Mouse (Mus musculus) kidney, postnatal 4 days (tissue): Measurements from ENCODE around the gene Nmnat2.
"Not testable (repeated sequence)": the region's sequence is repeated elsewhere in the genome, so short reads cannot be mapped to it uniquely, and the experiment has no call there.

Experiments used
- DNase-seq, 2 experiments: peaks; one replicate each; pipeline ENCODE4 v3.0.0; 2021; ENCODE audit warnings: mixed read lengths in 2 of 2

Gene Nmnat2

DNA sequence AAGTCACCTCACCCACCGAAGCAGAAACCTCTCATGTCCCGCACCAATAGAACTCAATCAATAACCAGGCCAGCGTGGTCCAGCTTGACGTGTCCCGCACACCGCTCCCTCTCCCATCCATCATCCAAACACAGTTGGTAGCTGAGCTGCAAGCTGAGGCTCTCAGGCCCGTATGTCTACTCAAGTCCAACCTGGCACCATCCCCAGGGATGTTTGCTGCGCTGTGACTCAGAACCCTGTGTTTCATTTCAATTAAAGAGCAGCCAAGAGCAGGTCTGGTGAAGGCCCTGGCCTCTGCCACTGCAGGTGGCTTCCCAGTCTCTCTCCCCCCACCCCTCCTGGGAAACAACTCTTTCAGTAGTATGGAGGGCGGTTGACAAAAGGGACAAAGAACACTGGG, 104.8 kb downstream of the Nmnat2 start:
- DNase-seq: no peak

DNA sequence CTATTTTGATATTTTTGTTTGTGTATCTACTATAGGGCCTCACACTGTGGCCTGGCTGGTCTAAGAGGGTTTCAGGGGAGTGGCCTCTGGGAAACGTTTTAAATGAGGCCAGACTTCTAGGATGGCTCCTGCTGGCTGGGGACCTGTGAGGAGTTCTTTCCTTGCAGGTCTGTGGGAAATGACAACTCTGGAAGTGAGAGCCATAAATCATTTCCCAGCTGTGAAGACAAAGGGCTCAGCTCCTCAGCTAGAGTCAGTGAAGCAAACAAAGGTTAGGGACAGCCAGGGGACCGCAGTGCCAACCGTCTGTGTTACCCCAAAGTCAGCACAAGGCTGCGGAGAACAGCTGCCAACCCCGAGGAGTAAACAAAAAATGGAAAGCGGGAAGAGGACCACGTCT, 107.8 kb downstream of the Nmnat2 start:
- no peak for DNase-seq

DNA sequence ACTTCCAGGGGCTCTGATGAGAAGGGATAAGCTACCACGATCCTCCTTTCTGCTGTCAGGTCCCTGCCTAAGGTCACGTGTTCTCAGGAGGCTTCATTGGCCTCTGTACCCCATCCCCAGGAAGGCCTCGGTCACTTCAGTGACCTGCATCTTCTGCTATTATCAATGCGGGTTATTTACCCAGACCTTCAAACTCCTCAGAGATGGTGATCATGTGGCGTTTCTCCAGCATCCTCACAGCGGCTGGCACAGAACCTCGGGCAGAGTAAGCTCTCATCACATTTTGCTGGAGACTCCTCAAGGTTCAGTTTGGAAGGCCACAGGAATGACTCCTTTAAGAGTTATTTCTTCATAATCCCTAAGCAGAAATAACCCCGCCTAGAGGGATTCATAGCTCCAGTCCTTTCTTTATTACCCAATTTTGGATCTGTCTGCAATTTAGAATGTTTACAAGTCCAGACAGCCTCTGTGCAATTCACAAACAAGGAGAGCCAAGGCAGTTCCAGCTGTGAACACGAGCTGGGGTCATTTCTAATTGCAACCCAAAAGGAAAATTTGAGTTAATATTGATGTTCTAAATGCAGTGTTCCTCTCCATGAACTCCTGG, 110.1 kb downstream of the Nmnat2 start:
- DNase-seq: no peak

DNA sequence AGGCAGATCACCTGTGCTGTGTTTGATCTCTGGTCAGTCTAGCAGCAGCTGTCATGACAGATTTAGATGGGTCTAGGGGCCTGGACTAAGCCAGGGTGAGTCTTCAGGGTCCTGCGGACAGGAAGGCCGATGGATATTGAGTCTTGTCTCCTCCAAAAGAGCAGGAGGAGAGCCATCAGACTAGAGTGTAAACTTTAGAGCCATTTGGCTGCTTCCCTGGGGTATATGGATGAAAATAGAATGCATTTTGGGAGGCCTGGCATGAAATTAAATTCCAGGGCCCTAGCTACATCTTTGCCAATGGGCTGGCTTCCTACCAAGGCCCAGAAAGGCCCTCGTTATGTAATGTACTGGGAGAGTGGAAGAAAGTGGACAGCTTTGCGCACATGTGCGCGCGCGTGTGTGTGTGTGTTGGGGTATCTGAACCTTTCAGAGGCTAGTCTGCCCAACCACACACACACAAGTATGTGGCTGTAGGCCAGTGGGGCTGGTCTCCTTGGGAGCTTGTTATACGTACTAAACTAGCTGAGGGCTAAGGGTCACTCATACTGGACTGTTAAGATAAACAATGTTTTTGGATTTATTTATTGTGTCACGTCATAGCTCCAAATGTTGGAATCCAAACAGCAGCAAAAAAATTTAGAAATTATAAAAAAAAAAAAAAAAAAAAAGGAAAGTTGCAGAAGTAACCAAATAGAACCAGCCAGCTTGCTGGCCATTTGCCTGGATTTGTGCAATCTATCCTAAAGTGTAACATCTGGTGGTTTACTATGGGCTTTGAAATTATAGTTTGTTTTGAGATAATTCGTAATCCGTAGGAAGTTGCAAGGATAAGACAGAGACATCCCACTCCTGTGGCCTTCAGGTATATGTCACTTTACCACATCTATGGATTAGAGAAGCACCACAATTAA, 110.9 kb downstream of the Nmnat2 start:
- peak; percentile 66 to 74 for DNase-seq

DNA sequence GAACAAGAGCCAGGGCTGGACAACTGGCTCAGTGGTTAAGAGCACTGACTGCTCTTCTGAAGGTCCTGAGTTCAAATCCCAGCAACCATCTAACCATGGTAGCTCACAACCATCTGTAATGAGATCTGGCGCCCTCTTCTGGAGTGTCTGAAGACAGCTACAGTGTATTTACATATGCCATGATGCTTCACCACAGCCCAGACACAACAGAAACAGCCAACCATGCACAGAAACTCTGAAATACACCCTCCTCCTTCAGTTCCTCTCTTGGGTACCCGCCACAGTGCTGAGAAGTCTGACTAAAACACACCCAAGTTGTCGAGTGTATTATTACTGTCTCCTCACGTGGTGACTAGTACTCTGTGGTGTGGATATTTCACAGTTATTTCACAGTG, 111.6 kb downstream of the Nmnat2 start:
- no peak for DNase-seq

DNA sequence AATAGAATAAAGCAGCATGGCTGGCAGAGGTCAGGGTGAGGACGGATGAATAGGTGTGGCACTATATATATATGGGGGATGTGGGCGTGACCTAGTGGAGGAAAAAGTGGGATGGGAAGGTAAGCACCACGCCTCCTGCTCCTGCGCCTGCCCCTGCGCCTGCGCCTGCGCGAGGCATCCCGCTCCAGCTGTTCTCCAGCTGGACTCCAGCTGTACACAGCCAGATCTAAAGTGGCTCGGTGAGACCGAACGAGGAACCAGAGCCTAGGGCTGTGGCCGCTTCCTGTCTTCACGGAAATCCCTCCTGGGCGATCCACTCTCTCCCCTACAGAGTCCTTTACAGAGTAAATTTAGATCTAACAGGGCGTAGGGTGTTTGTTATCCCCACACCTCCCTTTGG, 116.8 kb downstream of the Nmnat2 start:
- DNase-seq: peak in 1 of 2 experiments; percentile 33

DNA sequence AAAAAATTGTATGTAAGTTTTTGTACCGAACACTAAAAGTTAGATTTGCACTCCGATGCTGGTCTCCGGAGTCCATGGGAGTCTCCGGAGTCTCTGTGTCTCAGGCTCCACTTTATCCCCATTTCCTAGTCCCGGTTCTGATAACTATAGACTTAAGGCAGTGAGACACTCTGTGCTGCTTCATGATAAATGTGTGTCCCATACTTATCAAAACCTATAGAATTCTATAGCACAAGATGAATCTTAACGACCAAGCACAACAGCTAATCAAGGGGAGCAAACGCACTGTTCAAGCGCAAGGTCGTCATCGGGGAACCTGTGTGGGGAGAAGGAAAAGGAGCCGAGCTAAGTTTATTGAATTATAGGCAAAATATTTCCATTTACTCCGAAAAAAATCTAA, 117.2 kb downstream of the Nmnat2 start:
- DNase-seq: no peak

DNA sequence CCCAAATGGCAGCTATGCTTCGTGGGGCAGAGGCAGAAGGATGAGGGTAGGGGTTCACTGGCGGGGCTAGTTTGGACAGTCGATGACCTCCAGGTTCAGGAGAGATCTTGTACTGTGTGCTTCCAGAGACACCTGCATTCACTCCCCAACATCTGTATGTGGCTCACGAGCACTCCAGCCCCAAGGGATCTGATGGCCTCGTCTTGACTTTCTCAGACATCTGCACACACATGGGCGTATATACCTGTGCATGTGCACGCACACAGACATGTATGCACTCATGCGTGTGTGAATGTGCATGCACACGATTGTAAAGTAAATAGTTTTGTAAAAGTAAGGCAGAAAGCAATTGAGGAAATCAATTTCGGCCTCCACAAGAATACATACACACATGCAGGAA, 117.9 kb downstream of the Nmnat2 start:
- DNase-seq: no peak

DNA sequence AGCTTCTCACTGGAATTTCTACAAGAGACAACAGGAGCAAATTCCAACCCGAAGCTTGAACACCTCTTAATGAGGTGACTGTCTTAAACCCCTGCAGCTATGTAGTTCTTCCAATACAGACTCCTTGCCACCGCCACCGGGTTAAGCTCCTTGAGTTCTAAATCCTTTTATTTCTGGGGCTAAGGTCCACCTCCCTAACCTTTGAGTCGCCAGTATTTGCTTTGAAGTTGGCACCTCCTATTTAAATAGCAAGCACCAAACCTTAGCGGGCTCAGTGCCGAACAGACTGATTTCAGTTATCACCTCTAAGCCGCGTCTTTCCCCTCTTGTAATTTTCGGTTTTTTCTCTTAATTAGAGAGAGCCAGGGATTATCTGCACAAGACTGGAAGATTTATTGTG, 118.6 kb downstream of the Nmnat2 start:
- DNase-seq: no peak

DNA sequence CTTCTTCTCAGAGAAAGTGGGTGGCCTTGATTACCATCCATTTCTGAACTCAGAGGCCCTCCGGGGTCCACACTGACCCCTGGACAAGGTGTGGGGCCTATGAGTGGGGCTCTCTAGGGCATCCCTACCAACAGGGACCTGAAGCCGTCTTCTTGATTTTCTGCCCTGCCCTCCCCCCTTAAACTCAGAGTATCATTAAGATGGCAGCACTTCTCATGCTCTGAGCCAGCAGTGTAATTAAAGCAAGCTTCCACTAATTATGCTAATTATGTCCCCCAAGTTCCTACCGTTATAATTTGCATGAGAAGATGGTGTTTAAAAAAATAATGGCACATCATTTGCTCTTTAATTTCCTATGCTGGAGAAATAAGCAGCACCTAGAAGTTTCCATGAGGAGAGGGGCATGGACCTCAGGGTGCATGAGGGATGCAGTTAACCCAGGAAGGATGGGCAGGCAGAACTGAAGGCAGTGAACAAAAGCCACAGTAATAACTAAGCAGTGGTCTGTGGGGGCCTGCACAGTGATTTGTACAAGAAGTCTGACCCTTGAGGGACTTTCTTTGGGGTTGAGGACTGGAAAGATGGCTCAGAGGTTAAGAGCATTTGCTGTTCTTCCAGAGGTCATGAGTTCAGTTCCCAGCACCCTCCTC, 120.4 kb downstream of the Nmnat2 start:
- no peak for DNase-seq

DNA sequence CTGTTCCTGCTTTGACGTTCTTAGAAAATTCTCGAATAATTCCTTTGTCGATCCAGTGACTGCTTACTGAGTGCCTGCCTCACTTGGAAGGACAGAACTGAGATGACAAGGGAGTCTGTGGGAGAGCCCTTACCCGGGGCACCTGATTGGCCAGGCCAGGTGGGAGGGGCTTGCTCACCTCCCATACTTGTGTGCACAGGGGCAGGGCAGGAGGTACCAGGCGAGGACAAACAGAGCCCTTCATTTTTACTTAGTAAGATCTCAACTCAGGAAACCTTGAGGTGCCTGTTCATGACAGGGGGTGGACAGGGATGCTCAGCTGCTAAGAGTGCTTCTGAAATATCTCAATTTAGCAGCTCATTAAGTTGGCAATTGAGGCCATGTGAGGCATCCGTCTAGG, 121.2 kb downstream of the Nmnat2 start:
- DNase-seq: peak; percentile 41 to 50

DNA sequence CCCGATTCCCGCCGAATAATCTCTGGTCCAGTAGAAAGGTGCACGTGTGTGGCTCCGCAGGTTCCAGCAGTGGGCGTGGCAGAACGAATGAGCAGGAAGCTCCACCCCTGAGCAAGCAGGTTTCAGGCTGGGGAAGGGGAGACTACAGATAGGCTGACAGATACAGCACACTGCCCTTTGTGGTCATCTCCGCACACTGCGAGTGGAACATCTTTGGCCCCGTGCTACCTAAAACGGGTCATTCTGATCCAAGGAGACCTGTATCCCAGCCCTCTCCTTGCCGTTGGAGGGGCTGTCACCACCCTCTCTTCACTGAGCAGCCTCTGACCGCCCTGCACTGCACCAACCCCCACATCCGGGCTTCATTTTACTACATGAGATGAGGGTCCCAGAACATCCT, 128.4 kb downstream of the Nmnat2 start:
- DNase-seq: not testable (repeated sequence)

DNA sequence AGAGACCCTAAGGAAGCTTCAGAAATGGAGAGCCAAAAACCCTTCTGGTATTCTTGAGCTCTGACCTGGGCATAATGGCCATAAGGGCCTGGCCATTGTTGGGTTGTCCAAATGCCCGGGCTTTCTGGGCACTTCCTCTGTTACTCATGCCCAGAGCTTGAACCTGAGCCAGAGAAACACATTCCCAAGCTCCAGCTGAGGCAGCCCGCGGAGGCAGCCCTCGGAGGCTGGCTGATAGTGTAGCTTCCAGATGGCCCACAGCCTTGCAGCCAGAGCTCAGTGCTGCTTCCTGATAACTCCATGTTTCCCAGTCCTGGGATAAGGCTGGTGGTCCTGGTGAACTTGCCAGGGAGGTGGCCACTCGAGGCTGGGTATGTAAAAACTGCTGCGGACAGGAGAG, 129.4 kb downstream of the Nmnat2 start:
- DNase-seq: no peak

DNA sequence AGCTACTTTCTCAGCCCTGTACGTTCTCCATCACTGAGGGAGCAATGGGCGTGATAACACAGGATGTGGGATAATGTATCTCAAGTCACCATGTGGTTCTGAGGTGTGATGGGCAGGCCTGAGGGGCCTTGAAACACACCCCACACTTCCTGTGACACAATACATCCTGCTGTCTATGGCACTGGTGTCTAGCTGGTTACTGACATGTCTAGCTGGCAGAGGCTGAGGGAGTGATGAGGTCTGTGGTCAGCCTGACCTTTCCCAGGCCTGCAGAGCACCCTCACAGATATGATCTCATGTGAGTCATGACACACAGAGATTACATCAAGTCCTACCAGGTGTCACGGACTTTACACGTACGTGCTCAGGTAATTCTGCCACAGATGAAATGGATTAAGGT, 130.4 kb downstream of the Nmnat2 start:
- DNase-seq: no peak

DNA sequence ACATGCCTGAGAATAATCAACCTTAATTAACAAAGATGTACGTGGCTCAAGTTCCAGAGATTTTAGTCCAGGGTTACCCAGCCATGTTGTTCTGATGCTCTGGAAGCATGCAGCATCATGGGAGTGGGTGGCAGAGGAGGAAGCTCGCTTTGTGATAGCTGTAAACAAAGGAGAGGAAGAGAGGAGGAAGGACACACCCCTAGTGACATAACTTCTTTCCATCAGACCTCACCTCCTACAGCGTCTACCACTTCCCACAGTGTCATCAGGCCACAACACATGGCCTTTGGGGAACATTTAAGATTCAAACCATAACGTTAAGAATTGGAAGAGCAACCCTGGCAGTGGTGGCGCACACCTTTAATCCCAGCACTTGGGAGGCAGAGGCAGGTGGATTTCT, 133.0 kb downstream of the Nmnat2 start:
- DNase-seq: no peak

DNA sequence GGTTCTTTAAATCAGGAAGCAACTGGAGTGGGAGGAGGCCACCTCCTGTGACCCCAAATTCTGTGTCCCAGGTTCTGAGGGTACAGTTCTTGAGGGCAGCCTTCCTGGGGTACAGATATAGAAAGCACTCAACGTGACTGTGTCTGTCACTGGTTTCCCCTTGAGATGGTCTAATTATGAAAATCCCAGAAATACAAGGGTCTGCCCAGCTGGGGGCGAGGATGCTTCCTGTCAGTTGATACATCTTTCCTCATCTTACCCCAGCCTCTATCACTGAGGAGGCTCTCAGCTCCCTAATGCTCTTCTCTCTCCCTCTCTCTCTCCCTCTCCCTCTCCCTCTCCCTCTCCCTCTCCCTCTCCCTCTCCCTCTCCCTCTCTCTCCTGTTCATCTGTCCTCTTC, 135.3 kb downstream of the Nmnat2 start:
- no peak for DNase-seq

DNA sequence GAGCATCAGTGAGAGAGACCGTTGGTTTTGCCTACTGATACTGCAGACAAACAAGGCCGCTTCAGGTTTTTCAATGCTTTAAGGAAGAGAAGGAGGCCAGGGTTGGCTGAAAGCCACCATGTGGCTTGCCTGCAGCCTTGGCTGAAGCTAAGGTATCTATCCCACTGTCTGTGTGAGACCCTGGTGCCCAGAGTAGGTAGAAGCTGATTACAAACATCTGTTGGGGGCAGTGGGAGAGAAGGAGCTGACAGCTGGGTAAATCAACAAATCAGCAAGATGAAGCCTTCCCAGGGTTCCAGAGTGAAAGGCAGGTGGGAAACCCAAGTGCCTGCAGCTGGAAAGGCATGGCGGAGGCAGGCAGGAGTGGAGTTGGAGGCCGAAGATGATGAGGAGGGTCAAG, 136.0 kb downstream of the Nmnat2 start:
- no peak for DNase-seq

DNA sequence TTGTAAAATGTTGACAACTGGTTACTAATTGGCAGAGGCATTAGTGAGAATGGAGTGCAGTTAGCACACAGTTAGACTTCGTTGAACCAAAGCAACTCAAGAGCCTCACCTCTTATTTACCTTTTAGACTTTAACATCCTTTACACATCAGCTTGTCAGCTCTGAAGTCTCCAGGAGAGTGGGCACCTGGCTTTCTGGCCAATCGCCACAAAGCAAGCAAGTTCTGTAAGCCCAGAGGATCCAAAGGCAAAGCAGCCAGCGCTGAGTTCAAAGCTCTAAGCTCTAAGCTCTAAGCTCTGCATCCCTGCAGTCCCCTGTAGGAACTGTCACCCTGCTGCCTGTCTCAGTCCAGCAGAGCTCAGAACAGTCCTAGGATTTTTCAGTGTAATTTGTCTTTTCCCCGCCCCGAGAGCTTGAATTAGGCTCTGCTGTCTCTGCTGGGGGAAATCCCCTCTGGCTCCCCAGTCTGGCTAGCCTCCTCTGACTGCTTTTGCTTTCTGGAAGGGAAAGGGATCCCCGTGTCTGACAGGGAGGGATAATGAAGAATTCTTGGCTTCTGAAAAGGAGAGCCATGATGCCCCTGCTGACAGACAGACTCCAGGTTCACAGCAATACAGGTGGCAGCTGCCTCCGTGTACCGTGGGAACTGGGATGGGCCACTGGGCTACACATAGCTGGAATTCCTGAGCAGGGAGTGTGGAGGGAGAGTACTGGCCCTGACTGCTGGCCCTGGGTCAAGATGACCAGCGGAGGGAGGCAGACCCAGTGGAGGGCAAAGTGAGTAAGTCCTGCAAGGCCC, 136.8 kb downstream of the Nmnat2 start:
- peak; percentile 65 to 80 for DNase-seq

DNA sequence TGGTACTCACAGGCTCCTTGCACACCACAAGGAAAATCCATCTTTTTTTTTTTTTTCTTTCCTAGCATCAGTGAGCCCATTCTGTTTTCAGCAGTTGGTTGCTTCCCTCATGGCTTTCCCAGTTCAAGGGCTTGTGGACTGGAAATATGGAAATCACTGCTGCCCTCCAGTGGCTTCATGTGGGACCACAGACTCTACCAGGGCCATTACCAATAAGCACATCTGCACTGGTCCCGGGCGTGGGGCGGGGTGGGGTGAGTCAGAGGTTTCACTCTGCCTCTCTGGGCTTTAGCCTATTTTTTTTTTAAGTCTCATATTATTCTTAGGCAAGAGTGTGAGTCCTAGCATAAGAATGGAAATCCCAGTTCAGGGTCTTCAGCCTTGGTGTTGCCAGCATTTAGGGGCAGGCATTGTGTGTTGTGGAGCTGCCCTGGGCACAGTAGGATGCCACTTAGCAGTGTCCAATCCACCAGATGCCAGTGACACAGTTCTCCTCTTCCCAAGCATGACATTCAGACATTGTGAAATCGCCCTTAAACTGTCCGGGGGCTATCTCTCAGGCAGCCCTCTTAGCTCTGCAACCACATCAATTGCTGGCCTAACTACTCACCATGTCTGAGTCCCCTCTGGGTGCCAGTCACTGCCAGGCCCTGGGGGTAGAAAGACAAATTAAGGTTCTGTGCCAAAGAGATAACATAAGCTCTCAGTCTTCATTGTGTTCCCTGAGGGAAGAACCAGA, 137.6 kb downstream of the Nmnat2 start:
- peak; percentile 80 to 86 for DNase-seq

DNA sequence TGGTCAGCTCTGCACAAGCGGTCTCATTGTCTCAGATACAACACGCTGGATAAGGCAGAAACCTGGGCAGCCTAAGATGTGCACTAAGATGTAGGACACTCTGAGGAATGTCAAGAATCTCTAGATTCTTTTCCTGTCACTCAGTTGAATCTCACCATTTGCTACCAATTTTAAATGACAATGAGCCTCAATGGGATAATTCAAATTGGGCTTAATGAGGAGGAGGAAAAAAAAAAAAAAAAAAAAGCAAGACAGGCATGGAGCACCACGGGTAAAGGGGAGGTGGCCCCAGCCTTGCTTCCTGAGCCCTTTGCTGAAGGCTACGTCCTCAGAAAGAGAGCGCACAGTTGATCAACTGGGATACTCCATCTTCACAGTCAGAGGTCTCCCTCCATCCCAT, 138.4 kb downstream of the Nmnat2 start:
- no peak for DNase-seq

DNA sequence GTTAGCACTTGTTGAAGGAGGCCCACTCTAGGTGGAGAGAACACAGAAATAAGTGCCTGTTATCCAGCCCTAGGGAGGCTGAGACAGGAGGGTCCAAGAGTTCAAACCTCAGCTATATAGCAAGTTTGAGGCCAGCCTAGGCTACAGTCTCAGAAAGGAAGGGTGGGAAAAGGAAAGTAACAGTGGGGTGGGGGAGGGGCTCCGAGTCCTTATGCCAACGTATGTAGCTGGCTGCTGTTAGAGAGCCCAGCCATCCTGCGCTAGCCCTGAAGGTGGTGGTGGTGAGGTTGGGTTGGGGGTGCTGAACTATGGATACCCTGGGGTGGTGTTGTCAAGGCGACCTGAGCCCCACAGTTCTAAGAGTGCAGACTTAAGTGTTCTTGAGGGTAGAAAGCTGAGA, 138.8 kb downstream of the Nmnat2 start:
- DNase-seq: no peak
